Mouse (Mus musculus): ENCODE results near the gene Megf11. TPM values are rescaled to one million over a fixed set of nuclear protein-coding genes. Genes with fewer than 3 reads are reported as not detected.

The Megf11 gene
- total and polyA plus RNA-seq, 3 experiments: 0.33 to 0.38 TPM; not detected in 1

GRCm38 (mm10) chr9:64454196-64454595 is 68.8 kb downstream of the Megf11 start:
- Histone ChIP-seq H3K27me3 (ENCODE audit: insufficient read depth, low read length) (peaks cover 29% of the 10 kb centered on the region), H3K4me3 (ENCODE audit: low read depth, low read length) (no peak overlapping the region), H3K4me1 (ENCODE audit: insufficient read depth, low read depth, low read length) (peaks cover 45% of the 10 kb centered on the region), H3K9me3 (replicated peaks) (no peaks in the 10 kb centered on the region), H3K36me3 (replicated peaks) (no peaks in the 10 kb centered on the region)
- TF ChIP-seq GATA1 (IDR thresholded peaks at IDR 0.05; ENCODE audit: borderline replicate concordance, low read length) (no peak), POLR2AphosphoS5 (IDR thresholded peaks at IDR 0.05; ENCODE audit: insufficient replicate concordance, low read depth, low read length) (no peak), CTCF (IDR thresholded peaks at IDR 0.05; ENCODE audit: low read depth, low read length) (no peak)
- DNase-seq (ENCODE audit: low spot score) (no peak), ATAC-seq (ENCODE audit: extremely low read depth, insufficient number of reproducible peaks, low FRiP score, poor library complexity, severe bottlenecking) (no peak)

GRCm38 (mm10) chr9:64455910-64456309 is 70.5 kb downstream of the Megf11 start:
- Histone ChIP-seq H3K4me1 (ENCODE audit: insufficient read depth, low read depth, low read length) (peaks cover 45% of the 10 kb centered on the region), H3K9me3 (replicated peaks) (no peaks in the 10 kb centered on the region), H3K4me3 (ENCODE audit: low read depth, low read length) (no peak overlapping the region), H3K36me3 (replicated peaks) (no peaks in the 10 kb centered on the region), H3K27me3 (ENCODE audit: insufficient read depth, low read length) (peaks cover 33% of the 10 kb centered on the region)
- TF ChIP-seq GATA1 (IDR thresholded peaks at IDR 0.05; ENCODE audit: borderline replicate concordance, low read length) (no peak), TAL1 (conservative IDR thresholded peaks at IDR 0.05; ENCODE audit: low read depth, low read length) (no peak), POLR2AphosphoS5 (IDR thresholded peaks at IDR 0.05; ENCODE audit: insufficient replicate concordance, low read depth, low read length) (no peak), GATA2 (IDR thresholded peaks at IDR 0.05; ENCODE audit: borderline replicate concordance, low read depth, low read length) (no peak), CTCF (IDR thresholded peaks at IDR 0.05; ENCODE audit: low read depth, low read length) (no peak)
- ATAC-seq (ENCODE audit: extremely low read depth, insufficient number of reproducible peaks, low FRiP score, poor library complexity, severe bottlenecking) (no peak), DNase-seq (ENCODE audit: low spot score) (no peak)

GRCm38 (mm10) chr9:64457596-64457995 is 72.2 kb downstream of the Megf11 start:
- Histone ChIP-seq H3K36me3 (replicated peaks) (no peaks in the 10 kb centered on the region), H3K27me3 (ENCODE audit: insufficient read depth, low read length) (peaks cover 49% of the 10 kb centered on the region), H3K4me3 (ENCODE audit: low read depth, low read length) (no peak overlapping the region), H3K9me3 (replicated peaks) (no peaks in the 10 kb centered on the region), H3K4me1 (ENCODE audit: insufficient read depth, low read depth, low read length) (peaks cover 39% of the 10 kb centered on the region)
- ATAC-seq (ENCODE audit: extremely low read depth, insufficient number of reproducible peaks, low FRiP score, poor library complexity, severe bottlenecking): no peak
- DNase-seq (ENCODE audit: low spot score): no peak
- TF ChIP-seq TAL1 (conservative IDR thresholded peaks at IDR 0.05; ENCODE audit: low read depth, low read length): no peak
- no peak for TF ChIP-seq GATA2 (IDR thresholded peaks at IDR 0.05; ENCODE audit: borderline replicate concordance, low read depth, low read length)
- no peak for TF ChIP-seq GATA1 (IDR thresholded peaks at IDR 0.05; ENCODE audit: borderline replicate concordance, low read length)
- TF ChIP-seq CTCF (IDR thresholded peaks at IDR 0.05; ENCODE audit: low read depth, low read length): no peak
- no peak for TF ChIP-seq POLR2AphosphoS5 (IDR thresholded peaks at IDR 0.05; ENCODE audit: insufficient replicate concordance, low read depth, low read length)

- Histone ChIP-seq H3K9me3 (replicated peaks) (no peaks in the 10 kb centered on the region), H3K36me3 (replicated peaks) (no peaks in the 10 kb centered on the region), H3K4me1 (ENCODE audit: insufficient read depth, low read depth, low read length) (peaks cover 19% of the 10 kb centered on the region), H3K27me3 (ENCODE audit: insufficient read depth, low read length) (peaks cover 62% of the 10 kb centered on the region), H3K4me3 (ENCODE audit: low read depth, low read length) (no peak overlapping the region)
- no peak for TF ChIP-seq POLR2AphosphoS5 (IDR thresholded peaks at IDR 0.05; ENCODE audit: insufficient replicate concordance, low read depth, low read length)
- no peak for TF ChIP-seq GATA2 (IDR thresholded peaks at IDR 0.05; ENCODE audit: borderline replicate concordance, low read depth, low read length)
- TF ChIP-seq CTCF (IDR thresholded peaks at IDR 0.05; ENCODE audit: low read depth, low read length): no peak
- TF ChIP-seq TAL1 (conservative IDR thresholded peaks at IDR 0.05; ENCODE audit: low read depth, low read length): no peak
- TF ChIP-seq GATA1 (IDR thresholded peaks at IDR 0.05; ENCODE audit: borderline replicate concordance, low read length): no peak
- ATAC-seq (ENCODE audit: extremely low read depth, insufficient number of reproducible peaks, low FRiP score, poor library complexity, severe bottlenecking) (no peak), DNase-seq (ENCODE audit: low spot score) (no peak)
Observed at GRCm38 (mm10) chr9:64461568-64462308, 76.3 kb downstream of the Megf11 start.

GRCm38 (mm10) chr9:64462870-64463269 is 77.4 kb downstream of the Megf11 start:
- Histone ChIP-seq H3K4me1 (ENCODE audit: insufficient read depth, low read depth, low read length) (peaks cover 10% of the 10 kb centered on the region), H3K36me3 (replicated peaks) (no peaks in the 10 kb centered on the region), H3K27me3 (ENCODE audit: insufficient read depth, low read length) (peaks cover 64% of the 10 kb centered on the region), H3K4me3 (ENCODE audit: low read depth, low read length) (no peak overlapping the region), H3K9me3 (replicated peaks) (no peaks in the 10 kb centered on the region)
- TF ChIP-seq GATA1 (IDR thresholded peaks at IDR 0.05; ENCODE audit: borderline replicate concordance, low read length): no peak
- TF ChIP-seq CTCF (IDR thresholded peaks at IDR 0.05; ENCODE audit: low read depth, low read length): no peak
- no peak for TF ChIP-seq POLR2AphosphoS5 (IDR thresholded peaks at IDR 0.05; ENCODE audit: insufficient replicate concordance, low read depth, low read length)
- TF ChIP-seq GATA2 (IDR thresholded peaks at IDR 0.05; ENCODE audit: borderline replicate concordance, low read depth, low read length): no peak
- TF ChIP-seq TAL1 (conservative IDR thresholded peaks at IDR 0.05; ENCODE audit: low read depth, low read length): no peak
- DNase-seq (ENCODE audit: low spot score) (no peak), ATAC-seq (ENCODE audit: extremely low read depth, insufficient number of reproducible peaks, low FRiP score, poor library complexity, severe bottlenecking) (no peak)

- Histone ChIP-seq H3K4me1 (ENCODE audit: insufficient read depth, low read depth, low read length) (peaks cover 9% of the 10 kb centered on the region), H3K27me3 (ENCODE audit: insufficient read depth, low read length) (peaks cover 54% of the 10 kb centered on the region), H3K4me3 (ENCODE audit: low read depth, low read length) (no peak overlapping the region), H3K9me3 (replicated peaks) (no peaks in the 10 kb centered on the region), H3K36me3 (replicated peaks) (no peaks in the 10 kb centered on the region)
- DNase-seq (ENCODE audit: low spot score) (no peak), ATAC-seq (ENCODE audit: extremely low read depth, insufficient number of reproducible peaks, low FRiP score, poor library complexity, severe bottlenecking) (no peak)
- TF ChIP-seq GATA2 (IDR thresholded peaks at IDR 0.05; ENCODE audit: borderline replicate concordance, low read depth, low read length) (no peak), TAL1 (conservative IDR thresholded peaks at IDR 0.05; ENCODE audit: low read depth, low read length) (no peak), CTCF (IDR thresholded peaks at IDR 0.05; ENCODE audit: low read depth, low read length) (no peak), GATA1 (IDR thresholded peaks at IDR 0.05; ENCODE audit: borderline replicate concordance, low read length) (no peak)
Observed at GRCm38 (mm10) chr9:64466090-64466489, 80.7 kb downstream of the Megf11 start.

All from G1E (cell line).